Mouse (Mus musculus): ENCODE measurements around the gene Vps29.

- no peak for TF ChIP-seq CTCF (IDR thresholded peaks at IDR 0.05; ENCODE audit: low read depth, low read length)
- TF ChIP-seq GATA1 (IDR thresholded peaks at IDR 0.05; ENCODE audit: borderline replicate concordance, low read length): no peak
- no peak for TF ChIP-seq POLR2AphosphoS5 (IDR thresholded peaks at IDR 0.05; ENCODE audit: insufficient replicate concordance, low read depth, low read length)
Observed at GRCm38 (mm10) chr5:122306536-122306935, 47.6 kb upstream of the Vps29 start.
